Mouse (Mus musculus) bone marrow, adult 2 months (tissue): Measurements from ENCODE around the gene Lrmda. TPM values are rescaled to one million over a fixed set of nuclear protein-coding genes. Genes with fewer than 3 reads are reported as not detected.

Source experiments
- H3K27ac ChIP-seq: fragments of 200-500 bp; 2 replicates; pipeline ENCODE4 v1.5.1; 2012; ENCODE audit warnings: low read depth, mild to moderate bottlenecking, control low read depth, inconsistent platforms, low read length; ENCODE audit not compliant: control insufficient read depth, poor library complexity, insufficient read depth
- H3K4me1 ChIP-seq: fragments of 200-500 bp; 2 replicates; pipeline ENCODE4 v1.6.1; 2011; ENCODE audit warnings: low read length; ENCODE audit not compliant: control insufficient read depth, insufficient read depth
- H3K4me3 ChIP-seq: fragments of 200-500 bp; replicated peaks from 2 replicates; pipeline ENCODE3; 2011; ENCODE audit warnings: mild to moderate bottlenecking, low read depth, low read length, control low read depth; ENCODE audit not compliant: control insufficient read depth
- CTCF ChIP-seq: fragments of 200-500 bp; IDR thresholded peaks from 2 replicates; pipeline ENCODE4 v1.5.1; 2011; ENCODE audit warnings: low read length, control low read depth; ENCODE audit not compliant: control insufficient read depth, insufficient read depth
- POLR2A ChIP-seq: fragments of 200-500 bp; IDR thresholded peaks from 2 replicates; pipeline ENCODE4 v1.6.1; 2011; ENCODE audit warnings: low read depth, mild to moderate bottlenecking, control low read depth, low read length, borderline replicate concordance; ENCODE audit not compliant: control insufficient read depth
- WGBS: fragments of 180-500 bp; shearing (Covaris S2); methylation state at CpG from one replicate; pipeline ENCODE4 v1.1.7; 2018; 5-methylcytosine and 5-hydroxymethylcytosine counted together
- polyA plus RNA-seq: library from polyadenylated mRNA; stranded (reverse); fragments of >200 nt; gene quantifications from 2 replicates; pipeline ENCODE4 v1.2.4, GENCODE M21; 2011; ENCODE audit warnings: low replicate concordance; ENCODE audit not compliant: missing spikeins, insufficient read depth, insufficient read length

The Lrmda gene
- polyA plus RNA-seq, 1 experiment: 3.8 TPM

GRCm38 (mm10) chr14:22707958-22708701, 688.6 kb downstream of the Lrmda start:
- H3K27ac ChIP-seq: no peak overlapping the region
- H3K4me1 ChIP-seq: no peaks in the 10 kb centered on the region
- WGBS: 76% methylated on average over 9 of the region's 9 CpGs
- TF ChIP-seq CTCF (no peak), POLR2A (no peak)
- no peak overlapping the region for H3K4me3 ChIP-seq

GRCm38 (mm10) chr14:22710071-22710661, 690.7 kb downstream of the Lrmda start:
- TF ChIP-seq POLR2A (no peak), CTCF (no peak)
- WGBS: 84% methylated on average over 6 of the region's 6 CpGs
- H3K4me3 ChIP-seq: no peak overlapping the region
- H3K27ac ChIP-seq: no peak overlapping the region
- H3K4me1 ChIP-seq: no peaks in the 10 kb centered on the region

- H3K4me1 ChIP-seq: no peaks in the 10 kb centered on the region
- H3K4me3 ChIP-seq: no peak overlapping the region
- H3K27ac ChIP-seq: no peak overlapping the region
- TF ChIP-seq POLR2A (no peak), CTCF (no peak)
Observed at GRCm38 (mm10) chr14:22712388-22712787, 692.9 kb downstream of the Lrmda start.

GRCm38 (mm10) chr14:22715581-22716378, 696.3 kb downstream of the Lrmda start:
- Histone ChIP-seq H3K4me1 (no peaks in the 10 kb centered on the region), H3K27ac (no peak overlapping the region), H3K4me3 (no peak overlapping the region)
- TF ChIP-seq POLR2A: no peak
- TF ChIP-seq CTCF: no peak
- 65% methylated on average over 6 of the region's 6 CpGs for WGBS

- no peak overlapping the region for H3K27ac ChIP-seq
- H3K4me1 ChIP-seq: no peaks in the 10 kb centered on the region
- H3K4me3 ChIP-seq: no peak overlapping the region
- WGBS: 67% methylated on average over 1 of the region's 1 CpGs
- no peak for TF ChIP-seq CTCF
- no peak for TF ChIP-seq POLR2A
Observed at GRCm38 (mm10) chr14:22719968-22720367, 700.5 kb downstream of the Lrmda start.

- Histone ChIP-seq H3K4me1 (no peaks in the 10 kb centered on the region), H3K4me3 (no peak overlapping the region), H3K27ac (no peak overlapping the region)
- 81% methylated on average over 5 of the region's 5 CpGs for WGBS
- TF ChIP-seq CTCF (no peak), POLR2A (no peak)
Observed at GRCm38 (mm10) chr14:22721845-22722244, 702.3 kb downstream of the Lrmda start.

GRCm38 (mm10) chr14:22727548-22727947, 708.0 kb downstream of the Lrmda start:
- TF ChIP-seq CTCF (no peak), POLR2A (no peak)
- Histone ChIP-seq H3K4me1 (no peaks in the 10 kb centered on the region), H3K27ac (no peak overlapping the region), H3K4me3 (no peak overlapping the region)
- WGBS: 66% methylated on average over 2 of the region's 2 CpGs

GRCm38 (mm10) chr14:22728611-22729223, 709.2 kb downstream of the Lrmda start:
- TF ChIP-seq CTCF (no peak), POLR2A (no peak)
- WGBS: 87% methylated on average over 8 of the region's 8 CpGs
- Histone ChIP-seq H3K4me3 (no peak overlapping the region), H3K4me1 (no peaks in the 10 kb centered on the region), H3K27ac (no peak overlapping the region)
